Mouse (Mus musculus): Measurements from ENCODE around the gene Cdk19.

GRCm38 (mm10) chr10:40348566-40349536 is 9.5 kb downstream of the Cdk19 start:
- no peak for TF ChIP-seq CTCF (IDR thresholded peaks at IDR 0.05; ENCODE audit: insufficient read depth, low read depth, low read length)
- peak; percentile 58 for TF ChIP-seq POLR2A (IDR thresholded peaks at IDR 0.05; ENCODE audit: insufficient read depth, low read depth, low read length)
